Mouse (Mus musculus): ENCODE results near the gene Med24. TPM values are rescaled to one million over a fixed set of nuclear protein-coding genes. Genes with fewer than 3 reads are reported as not detected.

The Med24 gene
- total and polyA plus RNA-seq, 2 experiments from 2014 or later = 52.2 to 66.6 TPM

DNA sequence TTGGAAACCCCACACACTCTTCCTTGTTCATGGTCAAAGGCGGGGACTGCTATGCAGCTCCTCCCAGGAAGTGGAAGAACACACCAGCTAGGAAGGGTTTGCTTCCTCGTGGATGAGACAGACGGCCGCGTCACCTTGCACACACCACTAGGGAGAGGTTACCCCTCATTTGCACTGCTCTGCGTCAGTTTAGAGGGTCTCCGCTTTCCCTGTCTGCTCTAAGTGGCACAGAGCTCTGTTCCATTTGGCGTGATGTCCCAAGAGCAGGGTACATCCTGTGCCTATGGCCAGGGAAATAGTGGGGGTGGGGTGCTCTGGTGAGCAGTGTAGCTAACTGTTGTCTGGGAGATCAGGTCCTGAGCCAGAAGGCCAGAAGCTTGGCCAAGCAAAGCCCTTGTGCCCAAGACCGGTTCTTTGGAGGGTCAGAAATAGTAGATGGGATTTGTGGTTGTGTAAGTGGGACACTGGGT, 25.0 kb upstream of the Med24 start:
- no peak overlapping the region for H3K9ac ChIP-seq (replicated peaks; ENCODE audit: low read length, poor library complexity, severe bottlenecking)
- no peak for TF ChIP-seq CTCF (IDR thresholded peaks at IDR 0.05)
- no peaks in the 10 kb centered on the region for H3K9me3 ChIP-seq (ENCODE audit: low read length)
- H3K27me3 ChIP-seq (ENCODE audit: insufficient read depth, low read length) = no peaks in the 10 kb centered on the region
- H3K36me3 ChIP-seq (ENCODE audit: insufficient read depth, low read length) = peaks cover 20% of the 10 kb centered on the region
- 75% methylated on average over 9 of the region's 9 CpGs for WGBS
- H3K4me2 ChIP-seq (ENCODE audit: low read depth, low read length, poor library complexity, severe bottlenecking) = no peak overlapping the region
- no peak overlapping the region for H3K4me3 ChIP-seq (ENCODE audit: low read depth, low read length)
- ATAC-seq (ENCODE audit: low FRiP score) = peak; percentile 31; the same call in 1 of the 2 replicates
- DNase-seq (ENCODE audit: low spot score) = peak; percentile 84
- H3K27ac ChIP-seq (ENCODE audit: low read depth, low read length) = peak overlapping the region; percentile 74
- peaks cover 26% of the 10 kb centered on the region for H3K4me1 ChIP-seq (ENCODE audit: insufficient read depth, low read length)

DNA sequence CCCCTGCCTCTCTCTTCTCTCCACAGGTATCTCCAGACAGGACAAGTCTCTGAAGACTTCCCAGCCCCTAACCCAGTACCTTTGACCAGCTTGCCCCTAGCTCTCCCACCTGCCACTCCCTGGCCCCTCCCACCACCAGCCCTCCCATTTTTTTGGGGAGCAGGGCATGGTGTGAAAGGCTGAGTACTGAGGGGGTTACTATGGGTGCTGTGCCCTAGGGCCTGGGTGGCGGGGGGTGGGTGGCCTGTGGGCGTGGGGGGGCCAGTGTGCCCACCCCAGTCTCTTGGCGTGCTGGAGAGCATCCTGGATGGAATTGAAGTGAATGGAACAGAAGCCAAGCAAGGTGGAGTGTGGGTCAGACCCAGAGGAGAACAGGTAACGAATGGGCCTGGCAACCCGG, 24.0 kb upstream of the Med24 start:
- Histone ChIP-seq H3K9ac (replicated peaks; ENCODE audit: low read length, poor library complexity, severe bottlenecking) (peak overlapping the region; percentile 4; the same call in 1 of the 2 replicates), H3K27me3 (ENCODE audit: insufficient read depth, low read length) (no peaks in the 10 kb centered on the region), H3K4me1 (ENCODE audit: insufficient read depth, low read length) (peaks cover 35% of the 10 kb centered on the region), H3K4me3 (ENCODE audit: low read depth, low read length) (no peak overlapping the region), H3K27ac (ENCODE audit: low read depth, low read length) (peak overlapping the region; percentile 74), H3K9me3 (ENCODE audit: low read length) (no peaks in the 10 kb centered on the region), H3K36me3 (ENCODE audit: insufficient read depth, low read length) (peaks cover 20% of the 10 kb centered on the region), H3K4me2 (ENCODE audit: low read depth, low read length, poor library complexity, severe bottlenecking) (no peak overlapping the region)
- no peak for TF ChIP-seq CTCF (IDR thresholded peaks at IDR 0.05)
- 93% methylated on average over 5 of the region's 5 CpGs for WGBS
- no peak for DNase-seq (ENCODE audit: low spot score)
- no peak for ATAC-seq (ENCODE audit: low FRiP score)

DNA sequence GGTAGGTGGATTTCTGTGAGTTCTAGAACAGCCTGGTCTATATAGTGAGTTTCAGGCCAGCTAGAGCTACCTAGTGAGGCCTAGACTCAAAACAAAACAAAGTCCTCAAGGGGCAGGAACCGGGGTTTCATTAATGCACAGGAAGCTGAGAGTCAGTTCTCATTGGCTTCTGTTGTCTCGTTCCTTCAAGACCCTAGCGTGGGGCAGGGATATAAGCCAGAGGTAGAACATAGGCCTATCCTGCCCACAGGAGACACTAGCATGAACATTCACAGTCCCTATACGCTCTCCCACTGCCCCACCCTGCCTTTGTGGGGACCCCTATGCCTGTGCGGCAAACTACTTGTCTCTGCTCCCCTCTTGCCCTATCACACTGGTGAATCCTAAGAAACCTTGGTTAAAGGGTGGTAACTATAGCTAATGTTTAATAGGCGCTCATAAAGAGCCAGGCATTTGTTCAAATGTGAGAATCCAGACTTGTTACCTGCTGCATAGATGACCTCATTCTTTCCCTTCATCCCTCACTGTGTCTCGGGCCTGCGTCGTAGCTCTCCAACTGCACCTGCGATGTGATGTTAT, 23.4 kb upstream of the Med24 start:
- Histone ChIP-seq H3K27me3 (ENCODE audit: insufficient read depth, low read length) (no peaks in the 10 kb centered on the region), H3K4me1 (ENCODE audit: insufficient read depth, low read length) (peaks cover 39% of the 10 kb centered on the region), H3K4me3 (ENCODE audit: low read depth, low read length) (no peak overlapping the region), H3K9me3 (ENCODE audit: low read length) (no peaks in the 10 kb centered on the region), H3K9ac (replicated peaks; ENCODE audit: low read length, poor library complexity, severe bottlenecking) (0 out of 2 replicates have a peak overlapping the region, but pooled peaks have one; percentile 4), H3K27ac (ENCODE audit: low read depth, low read length) (peak overlapping the region; percentile 74; the same call in 1 of the 2 replicates), H3K36me3 (ENCODE audit: insufficient read depth, low read length) (peaks cover 18% of the 10 kb centered on the region), H3K4me2 (ENCODE audit: low read depth, low read length, poor library complexity, severe bottlenecking) (no peak overlapping the region)
- DNase-seq (ENCODE audit: low spot score) = no peak
- 81% methylated on average over 10 of the region's 10 CpGs for WGBS
- ATAC-seq (ENCODE audit: low FRiP score) = no peak
- TF ChIP-seq CTCF (IDR thresholded peaks at IDR 0.05) = no peak

DNA sequence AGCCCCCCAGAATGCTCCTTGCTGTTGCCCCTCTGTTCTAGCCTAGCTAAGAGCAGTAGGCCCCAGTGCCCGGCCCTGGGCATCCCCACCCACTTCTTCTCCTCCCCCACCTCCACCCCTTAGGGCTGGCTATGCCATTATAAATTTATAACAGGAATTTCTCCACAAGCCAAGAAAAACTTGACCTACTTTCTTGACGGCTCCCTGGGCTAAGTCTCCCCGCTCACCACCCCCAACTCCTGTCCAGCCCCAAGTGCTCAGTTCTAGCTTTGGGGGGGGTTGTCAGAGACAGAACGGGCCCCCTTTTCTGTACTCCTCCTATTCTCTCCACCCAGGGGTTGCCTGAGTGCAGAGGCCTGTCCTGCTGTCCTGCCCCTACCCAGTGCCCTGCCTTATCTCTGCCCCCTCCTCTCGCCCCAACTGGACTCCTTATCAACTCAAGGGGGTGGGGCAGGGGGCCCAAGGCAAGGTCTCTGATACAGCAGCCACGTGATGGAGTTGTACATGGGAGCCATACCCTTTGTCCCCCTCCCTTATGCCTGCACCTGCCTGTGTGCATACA, 22.1 kb upstream of the Med24 start:
- H3K27me3 ChIP-seq (ENCODE audit: insufficient read depth, low read length) = no peaks in the 10 kb centered on the region
- DNase-seq (ENCODE audit: low spot score) (no peak), ATAC-seq (ENCODE audit: low FRiP score) (peak; percentile 14; the same call in 1 of the 2 replicates)
- H3K36me3 ChIP-seq (ENCODE audit: insufficient read depth, low read length) = peaks cover 13% of the 10 kb centered on the region
- H3K4me1 ChIP-seq (ENCODE audit: insufficient read depth, low read length) = peaks cover 50% of the 10 kb centered on the region
- H3K4me2 ChIP-seq (ENCODE audit: low read depth, low read length, poor library complexity, severe bottlenecking) = peak overlapping the region; percentile 94
- H3K9me3 ChIP-seq (ENCODE audit: low read length) = no peaks in the 10 kb centered on the region
- peak overlapping the region; percentile 42; the same call in 1 of the 2 replicates for H3K9ac ChIP-seq (replicated peaks; ENCODE audit: low read length, poor library complexity, severe bottlenecking)
- WGBS = 14% methylated on average over 6 of the region's 6 CpGs
- no peak for TF ChIP-seq CTCF (IDR thresholded peaks at IDR 0.05)
- H3K4me3 ChIP-seq (ENCODE audit: low read depth, low read length) = no peak overlapping the region
- peak overlapping the region; percentile 96 for H3K27ac ChIP-seq (ENCODE audit: low read depth, low read length)

DNA sequence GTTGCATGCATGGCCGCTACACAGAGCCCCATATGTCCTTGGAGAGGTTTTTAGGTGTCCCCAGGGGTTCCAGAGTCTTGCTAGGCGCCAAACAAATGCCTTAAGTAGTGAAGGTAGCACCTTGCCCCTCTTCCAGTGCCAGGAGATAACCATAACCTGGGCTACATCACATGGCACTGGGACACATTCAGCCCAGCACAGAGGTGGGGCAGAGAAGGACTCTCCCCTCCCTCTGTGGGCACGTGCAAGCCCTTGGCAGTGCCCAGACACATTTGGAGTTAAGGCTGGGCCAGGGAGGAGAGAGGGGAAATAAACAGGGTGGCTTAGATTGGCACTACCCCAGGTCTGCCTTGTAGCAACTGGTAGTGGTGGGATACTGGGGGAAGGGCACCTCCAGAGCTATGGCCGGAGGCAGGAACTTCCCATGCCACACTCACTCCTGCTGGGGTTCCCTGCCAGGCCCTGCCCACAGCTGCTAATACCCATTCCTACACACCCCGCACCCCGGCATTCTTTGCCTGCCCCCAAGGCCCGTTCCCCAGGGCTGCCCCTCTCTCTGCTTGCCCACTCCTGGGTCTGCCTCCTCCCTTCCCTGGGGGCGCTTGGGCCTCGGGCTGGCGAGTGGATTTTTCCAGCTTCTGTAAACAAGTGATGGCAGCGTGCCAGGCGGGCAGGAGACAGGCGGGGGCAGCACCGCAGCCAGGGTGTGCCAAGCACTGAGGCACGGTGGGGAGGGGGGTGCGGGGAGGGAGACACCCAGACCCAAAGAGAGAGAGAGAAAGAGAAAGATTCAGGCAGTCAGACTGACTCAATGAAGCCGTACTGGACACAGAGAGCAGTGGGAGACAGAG, 21.3 kb upstream of the Med24 start:
- Histone ChIP-seq H3K4me3 (ENCODE audit: low read depth, low read length) (no peak overlapping the region), H3K9me3 (ENCODE audit: low read length) (no peaks in the 10 kb centered on the region), H3K4me2 (ENCODE audit: low read depth, low read length, poor library complexity, severe bottlenecking) (peak overlapping the region; percentile 94), H3K27ac (ENCODE audit: low read depth, low read length) (peak overlapping the region; percentile 96), H3K36me3 (ENCODE audit: insufficient read depth, low read length) (peaks cover 10% of the 10 kb centered on the region; the same call in 1 of the 2 replicates), H3K4me1 (ENCODE audit: insufficient read depth, low read length) (peaks cover 57% of the 10 kb centered on the region), H3K27me3 (ENCODE audit: insufficient read depth, low read length) (no peaks in the 10 kb centered on the region), H3K9ac (replicated peaks; ENCODE audit: low read length, poor library complexity, severe bottlenecking) (peak overlapping the region; percentile 64; the same call in 1 of the 2 replicates)
- ATAC-seq (ENCODE audit: low FRiP score) (peak; percentile 62), DNase-seq (ENCODE audit: low spot score) (peak; percentile 94)
- 12% methylated on average over 15 of the region's 17 CpGs for WGBS
- TF ChIP-seq CTCF (IDR thresholded peaks at IDR 0.05) = no peak
